8 mouse cellular contexts compared by ENCODE assay signal in the genomic region with DNA sequence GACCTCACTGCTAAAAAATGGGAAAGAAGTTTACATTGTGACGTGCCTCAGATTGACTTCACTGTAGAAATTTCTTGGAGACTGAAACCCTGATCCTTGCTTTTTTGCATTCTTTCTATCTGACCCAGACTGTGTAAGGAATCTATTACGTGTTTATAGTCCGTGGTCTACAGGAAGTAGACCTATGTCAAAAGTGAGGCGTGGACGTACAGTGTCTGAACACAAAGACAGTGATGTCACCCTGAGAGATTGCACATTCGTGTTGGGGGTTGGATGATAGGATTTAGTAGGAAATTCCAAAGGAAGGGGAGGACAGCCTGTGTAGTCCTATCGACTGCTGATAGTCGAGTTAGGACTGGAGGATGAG. TPM values are rescaled to one million over a fixed set of nuclear protein-coding genes. Genes with fewer than 3 reads are reported as not detected.
DNase-seq lines count a peak whose midpoint lies in the region; ATAC-seq and TF ChIP-seq lines count a peak whose summit lies in the region.

No protein-coding gene starts in this region.

- no peaks in the 10 kb centered on the region for H3K36me3 ChIP-seq in hindbrain, postnatal 0 days (ENCODE audit: insufficient read depth, low read length)
- H3K36me3 ChIP-seq in midbrain, embryonic 15.5 days (replicated peaks), result no peaks in the 10 kb centered on the region

- peak overlapping the region; percentile 22 for H3K9ac ChIP-seq in hindbrain, postnatal 0 days (replicated peaks; ENCODE audit: low read length)
- peak overlapping the region; percentile 48 for H3K9ac ChIP-seq in midbrain, embryonic 15.5 days

- no peaks in the 10 kb centered on the region for H3K4me1 ChIP-seq in hindbrain, postnatal 0 days (ENCODE audit: insufficient read depth, low read length)
- peaks cover 15% of the 10 kb centered on the region for H3K4me1 ChIP-seq in midbrain, embryonic 15.5 days

- peak overlapping the region; percentile 88 for H3K4me3 ChIP-seq in layer of hippocampus, adult 2 months
- H3K4me3 ChIP-seq in hindbrain, postnatal 0 days (ENCODE audit: low read length), result peak overlapping the region; percentile 44
- H3K4me3 ChIP-seq in midbrain, embryonic 15.5 days, result peak overlapping the region; percentile 67

- H3K4me2 ChIP-seq in hindbrain, postnatal 0 days (ENCODE audit: low read depth, low read length), result peak overlapping the region; percentile 62
- H3K4me2 ChIP-seq in midbrain, embryonic 15.5 days, result peak overlapping the region; percentile 93

- no peak for DNase-seq in layer of hippocampus, adult 2 months (ENCODE audit: low spot score in 2 of 2)
- no peak for DNase-seq in layer of hippocampus, adult 8-10 months (ENCODE audit: low spot score in 2 of 2)
- peak; percentile 8 for DNase-seq in hindbrain, postnatal 0 days (ENCODE audit: low spot score)
- DNase-seq in adrenal gland, adult (ENCODE audit: inconsistent age in 2 of 2, low spot score in 1 of 2), result no peak
- DNase-seq in cerebellum, postnatal 36 days, result no peak
- DNase-seq in cerebellum, postnatal 10 days, result no peak

- H3K27me3 ChIP-seq in hindbrain, postnatal 0 days (ENCODE audit: insufficient read depth, low read length), result no peaks in the 10 kb centered on the region
- H3K27me3 ChIP-seq in midbrain, embryonic 15.5 days (replicated peaks), result no peaks in the 10 kb centered on the region

- H3K9me3 ChIP-seq in hindbrain, postnatal 0 days (ENCODE audit: low read length), result no peaks in the 10 kb centered on the region
- H3K9me3 ChIP-seq in midbrain, embryonic 15.5 days, result no peaks in the 10 kb centered on the region

- H3K27ac ChIP-seq in layer of hippocampus, adult 2 months, result no peak overlapping the region
- H3K27ac ChIP-seq in hindbrain, postnatal 0 days, result no peak overlapping the region
- H3K27ac ChIP-seq in midbrain, embryonic 15.5 days, result no peak overlapping the region

- WGBS in hindbrain, postnatal 0 days, result under 1% methylated on average over 8 of the region's 8 CpGs
- 2% methylated on average over 8 of the region's 8 CpGs for WGBS in midbrain, embryonic 15.5 days

- no peak for TF ChIP-seq CTCF in layer of hippocampus, adult 2 months (conservative IDR thresholded peaks at IDR 0.05)
- no peak for TF ChIP-seq CTCF in hindbrain, postnatal 0 days (IDR thresholded peaks at IDR 0.05; ENCODE audit: low read depth)

- peak; percentile 31 for ATAC-seq in common myeloid progenitor, adult 5-6 weeks (replicated peaks; ENCODE audit: low read depth, poor library complexity, severe bottlenecking)
- ATAC-seq in hindbrain, postnatal 0 days, result no peak
- peak; percentile 37 for ATAC-seq in midbrain, embryonic 15.5 days (replicated peaks)

RNA-seq across cellular contexts. Expression of gene Stil, which starts 0.5 kb away (rescaled TPM):
- under 1 TPM; 0.27 to 0.69 TPM for total RNA-seq in layer of hippocampus, adult 2 months (2021)
- total RNA-seq in layer of hippocampus, adult 8-10 months (2022), result under 1 TPM in 3 of 4 experiments, not detected in 1; 0.12 to 0.54 (median 0.20) TPM
- 17.3 and 29.3 TPM in 2 replicates for total RNA-seq in common myeloid progenitor, adult 5-6 weeks (2017)
- 2.8 and 3.6 TPM in 2 replicates for total RNA-seq in hindbrain, postnatal 0 days (2014; rRNA removed)
- polyA plus RNA-seq in hindbrain, postnatal 0 days (2015; fragmentation: Nextera tagmentation; extraction: Ambion mirVana), result 2.3 and 2.8 TPM in 2 replicates
- 1.8 and 2.6 TPM in 2 replicates for polyA plus RNA-seq in midbrain, embryonic 15.5 days (2015; fragmentation: Nextera tagmentation; extraction: Ambion mirVana)

RNA-seq across cellular contexts. Expression of gene Cmpk1, which starts 13.4 kb away (rescaled TPM):
- 10 to 100 TPM; 64.7 to 67.1 TPM for total RNA-seq in layer of hippocampus, adult 2 months (2021)
- total RNA-seq in layer of hippocampus, adult 8-10 months (2022), result 10 to 100 TPM; 56.4 to 59.9 (median 57.4) TPM
- 177 and 188 TPM in 2 replicates for total RNA-seq in common myeloid progenitor, adult 5-6 weeks (2017)
- 68.0 and 70.3 TPM in 2 replicates for total RNA-seq in hindbrain, postnatal 0 days (2014; rRNA removed)
- 199 and 204 TPM in 2 replicates for polyA plus RNA-seq in hindbrain, postnatal 0 days (2015; fragmentation: Nextera tagmentation; extraction: Ambion mirVana)
- 166 and 187 TPM in 2 replicates for polyA plus RNA-seq in midbrain, embryonic 15.5 days (2015; fragmentation: Nextera tagmentation; extraction: Ambion mirVana)

RNA-seq across cellular contexts. Expression of gene Tal1, which starts 55.8 kb away (rescaled TPM):
- total RNA-seq in layer of hippocampus, adult 2 months (2021), result 1 to 10 TPM in 1 of 2 experiments, under 1 TPM in 1; 0.86 to 1.0 TPM
- 1 to 10 TPM; 1.1 to 2.6 (median 1.7) TPM for total RNA-seq in layer of hippocampus, adult 8-10 months (2022)
- total RNA-seq in common myeloid progenitor, adult 5-6 weeks (2017), result 38.4 and 47.6 TPM in 2 replicates
- total RNA-seq in hindbrain, postnatal 0 days (2014; rRNA removed), result 18.1 and 19.4 TPM in 2 replicates
- polyA plus RNA-seq in hindbrain, postnatal 0 days (2015; fragmentation: Nextera tagmentation; extraction: Ambion mirVana), result 1.1 and 1.6 TPM in 2 replicates
- 7.9 and 8.5 TPM in 2 replicates for polyA plus RNA-seq in midbrain, embryonic 15.5 days (2015; fragmentation: Nextera tagmentation; extraction: Ambion mirVana)
